Mouse (Mus musculus): ENCODE data around the gene Ugt2b37.
"Not testable (repeated sequence)": the region's sequence is repeated elsewhere in the genome, so short reads cannot be mapped to it uniquely, and the experiment has no call there.

Gene Ugt2b37

DNA sequence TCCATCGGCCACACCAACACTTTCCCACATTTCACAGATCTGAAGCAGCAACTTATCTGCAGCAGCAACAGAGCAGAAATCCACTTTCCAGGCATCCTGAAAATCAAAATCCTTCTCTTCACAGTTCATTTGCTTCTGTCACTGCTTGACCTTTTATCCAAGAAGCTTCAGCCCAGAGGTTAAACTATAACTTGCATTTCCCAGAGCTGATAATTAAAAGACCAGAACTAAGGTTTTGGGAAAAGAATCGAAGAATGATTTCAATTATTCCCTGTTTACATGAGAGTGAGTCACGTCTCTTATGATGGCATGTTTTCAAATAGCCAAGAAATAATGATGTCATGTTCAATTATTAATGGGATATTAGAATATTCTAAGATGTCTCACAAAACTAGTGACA lies at the start of gene Ugt2b37:
Gene Ugt2b37, minus strand, starts transcription at position 129 of the 400 bp plus-strand sequence.
- CTCF ChIA-PET, POLR2A ChIA-PET: not testable (repeated sequence)

- POLR2A ChIA-PET, CTCF ChIA-PET: not testable (repeated sequence)
Observed at GRCm38 (mm10) chr5:87286180-87286579, 31.6 kb upstream of the Ugt2b37 start.

- CTCF ChIA-PET: interaction anchor here in 1 of 4 experiments (0.6 kb wide), 1 partner anchor 1444 kb away, joined by 3 read pairs; no protein-coding TSS in a partner anchor
- POLR2A ChIA-PET: not testable (repeated sequence)
Observed at GRCm38 (mm10) chr5:87275986-87276385, 21.4 kb upstream of the Ugt2b37 start.

GRCm38 (mm10) chr5:87275581-87275980 lies 21.0 kb upstream of the Ugt2b37 start:
- POLR2A ChIA-PET: no interaction called here
- CTCF ChIA-PET: no interaction called here

GRCm38 (mm10) chr5:87255831-87256230 lies 1.2 kb upstream of the Ugt2b37 start:
- CTCF ChIA-PET: no interaction called here
- POLR2A ChIA-PET: no interaction called here

DNA sequence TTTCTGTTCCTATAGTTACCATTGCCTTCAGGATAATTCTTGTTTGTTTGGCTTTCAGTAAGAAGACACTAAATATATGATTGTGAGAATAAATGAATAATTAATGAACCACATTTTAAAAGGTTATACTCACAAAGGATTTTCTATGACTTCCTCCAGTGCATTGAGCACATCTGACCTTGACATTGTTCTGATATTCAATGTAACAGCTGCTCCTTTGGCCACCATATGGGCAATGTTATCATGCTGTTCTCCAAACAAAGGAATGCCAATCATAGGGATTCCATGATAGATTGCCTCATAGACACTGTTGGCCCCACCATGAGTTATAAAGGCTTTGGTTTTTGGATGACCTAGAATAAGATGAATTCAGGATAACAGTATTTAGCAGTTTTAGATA lies 12.5 kb downstream of the Ugt2b37 start:
- POLR2A ChIA-PET, CTCF ChIA-PET: not testable (repeated sequence)

GRCm38 (mm10) chr5:87196430-87196829 lies 58.2 kb downstream of the Ugt2b37 start:
- CTCF ChIA-PET, POLR2A ChIA-PET: not testable (repeated sequence)
